Mouse (Mus musculus) hindlimb bud, embryonic 11.5 days (tissue): Measurements from ENCODE around the gene Foxn3.

ENCODE experiments used
- DNase-seq: peaks from one replicate; pipeline ENCODE4 v3.0.0-alpha.2; 2012; ENCODE audit warnings: low read depth, low spot score; ENCODE audit errors: extremely low spot score

The Foxn3 gene

DNA sequence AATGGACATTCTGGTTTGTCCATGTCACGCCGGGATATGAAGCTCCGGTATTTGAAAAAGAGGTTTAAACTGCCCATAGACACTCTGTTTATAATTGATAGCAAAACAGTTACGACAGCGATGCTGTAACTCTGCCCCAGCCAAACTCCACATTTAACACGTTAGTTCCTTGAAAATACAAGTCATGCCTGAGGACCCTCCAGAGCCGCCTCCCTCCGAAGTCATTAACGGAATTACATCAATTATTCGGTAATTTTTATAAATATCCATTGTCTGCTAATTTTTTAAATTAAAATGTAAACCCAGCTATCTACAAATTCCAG, 554 bp downstream of the Foxn3 start:
- DNase-seq, result no peak

DNA sequence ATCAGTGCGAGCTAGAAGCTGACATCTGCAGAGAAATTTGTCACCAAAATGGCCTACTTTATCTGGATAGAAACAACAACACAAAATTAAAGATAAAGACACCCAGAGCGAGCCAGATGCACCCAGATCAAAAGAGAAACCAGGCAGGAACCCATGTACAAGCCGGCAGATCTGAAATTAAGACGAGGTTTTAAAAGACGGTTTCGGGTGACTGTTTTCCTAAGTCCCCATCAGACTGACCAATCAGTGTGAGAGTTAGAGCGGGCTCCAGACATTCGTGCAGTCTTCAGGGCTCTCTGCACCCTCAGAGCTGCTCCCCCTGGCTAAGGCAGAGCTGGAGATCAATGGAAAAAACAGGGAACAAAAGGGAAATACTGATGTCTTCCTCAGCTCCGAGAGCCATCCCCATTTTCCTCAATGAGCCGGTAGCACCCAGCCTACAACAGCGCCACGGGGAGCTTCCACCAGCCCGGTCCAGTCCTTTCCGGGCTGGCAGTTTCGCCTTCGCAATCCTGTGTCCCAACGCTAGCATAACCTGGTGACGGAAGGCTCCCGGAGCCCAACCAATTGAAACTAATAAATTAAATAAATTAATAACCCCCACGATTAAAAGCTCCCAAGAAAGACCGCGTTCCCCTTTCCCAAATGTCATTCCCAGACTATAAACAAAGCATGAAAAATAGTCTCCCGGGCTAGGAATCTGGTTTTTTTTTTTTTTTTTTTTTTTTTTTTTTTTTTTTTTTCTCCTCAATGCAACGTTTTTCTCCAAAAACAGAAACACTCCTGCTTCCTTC, 1.1 kb downstream of the Foxn3 start:
- DNase-seq, result no peak

DNA sequence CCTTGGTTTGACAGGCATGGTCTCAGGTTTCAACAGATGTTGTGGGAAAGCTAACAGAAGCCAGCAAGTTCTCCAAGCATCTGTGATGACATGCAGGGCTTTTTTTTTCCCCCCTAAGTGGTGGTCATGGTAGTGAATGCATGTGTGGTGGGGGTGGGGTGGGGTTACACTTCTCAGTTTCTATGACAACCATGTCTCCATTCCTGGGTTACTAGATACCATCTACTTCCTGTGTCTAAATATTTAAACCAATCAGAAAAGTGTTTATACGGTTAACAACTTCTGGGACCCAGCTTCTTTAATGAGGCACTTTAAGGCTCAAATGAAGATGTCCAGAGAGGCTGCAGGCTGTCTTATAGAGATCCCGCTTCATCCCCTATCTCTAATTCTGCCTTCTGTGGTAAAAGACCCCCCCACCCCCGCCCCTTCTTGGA, 2.0 kb downstream of the Foxn3 start:
- peak; percentile 57 for DNase-seq

DNA sequence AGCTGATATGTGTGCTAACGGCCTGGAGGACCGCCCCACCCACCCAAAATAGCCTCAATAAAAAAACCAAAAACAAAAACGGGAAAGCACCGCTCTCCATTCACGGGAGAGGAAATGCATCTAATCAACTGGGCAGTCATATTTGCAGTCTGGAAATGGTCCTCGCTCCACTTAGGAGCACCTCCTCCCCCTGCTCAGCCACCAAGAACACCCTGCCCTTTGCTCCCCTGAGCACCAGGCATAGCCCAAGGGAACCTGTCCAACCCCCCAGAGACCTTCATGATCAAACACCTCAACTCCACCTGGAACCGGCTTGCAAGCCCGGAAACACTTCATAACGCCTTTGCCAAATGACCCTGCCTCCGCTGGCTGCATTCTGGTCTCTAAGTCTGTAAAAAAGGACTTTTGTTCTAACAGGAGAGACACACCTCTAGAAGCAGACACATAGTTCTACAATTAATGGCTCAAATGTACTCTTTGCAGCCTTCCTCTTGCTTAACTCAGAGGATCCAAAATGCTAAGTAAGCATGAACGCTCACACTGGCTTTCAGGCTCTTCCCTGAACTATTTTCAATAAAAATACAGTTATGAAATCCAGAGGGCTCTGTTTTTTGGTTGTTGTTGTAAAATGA, 2.6 kb downstream of the Foxn3 start:
- DNase-seq, result no peak

DNA sequence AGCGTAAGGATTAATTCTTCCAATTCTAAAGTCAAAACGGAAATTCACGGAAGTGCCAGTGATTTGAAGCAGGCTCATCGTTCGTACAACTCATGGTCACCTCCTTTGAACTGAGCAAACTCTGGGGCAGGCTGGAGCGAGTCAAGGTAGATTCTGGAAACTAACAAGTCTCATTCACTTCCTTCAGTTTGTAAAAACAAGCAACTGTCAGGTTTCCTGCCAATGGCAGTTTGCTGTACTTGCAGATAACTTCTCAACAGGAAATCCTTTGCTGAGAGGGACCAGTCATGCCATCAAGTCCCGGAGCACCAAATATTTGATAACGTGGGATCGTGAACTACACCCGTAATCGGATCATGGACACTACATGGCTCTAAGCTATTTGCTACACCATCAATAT, 3.9 kb downstream of the Foxn3 start:
- no peak for DNase-seq

DNA sequence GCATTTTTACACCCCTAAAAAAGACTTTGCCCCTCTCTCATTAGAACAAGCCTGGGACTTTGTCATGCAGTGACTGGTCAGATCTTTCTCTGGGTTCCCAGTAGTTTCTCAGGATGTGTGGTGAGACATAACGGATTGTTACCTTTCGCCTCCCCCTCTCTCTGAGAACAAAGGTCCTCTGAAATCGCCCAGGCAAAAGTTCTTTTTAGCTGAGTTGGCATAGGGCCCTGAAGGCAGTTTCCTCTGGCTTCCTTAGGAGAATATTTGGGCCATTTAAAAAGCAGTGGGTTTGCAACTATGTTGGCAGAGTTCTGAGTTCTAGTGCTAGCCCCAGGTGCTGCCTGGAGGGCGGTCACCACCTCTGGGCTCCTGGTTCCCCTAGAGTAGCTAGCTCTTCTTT, 4.9 kb downstream of the Foxn3 start:
- DNase-seq, result no peak

DNA sequence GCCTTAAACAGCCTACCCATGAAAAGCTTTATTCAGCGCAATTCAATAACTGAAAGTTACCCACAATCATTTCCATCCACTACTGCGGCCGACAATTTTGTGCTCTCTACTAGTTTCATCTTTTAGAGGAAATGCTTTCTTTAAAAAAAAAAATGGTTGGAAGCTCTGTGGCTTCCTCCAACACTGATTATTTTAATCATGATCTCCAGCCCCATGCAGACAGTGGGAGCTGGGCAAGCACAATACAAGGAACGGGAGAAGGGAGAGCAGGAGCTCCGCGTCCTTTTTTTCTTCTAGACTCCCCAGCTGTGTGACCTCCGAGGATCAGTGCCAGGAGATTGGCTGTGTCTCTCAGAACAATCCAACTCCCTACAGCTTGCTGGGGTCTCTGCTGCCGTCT, 5.9 kb downstream of the Foxn3 start:
- no peak for DNase-seq

DNA sequence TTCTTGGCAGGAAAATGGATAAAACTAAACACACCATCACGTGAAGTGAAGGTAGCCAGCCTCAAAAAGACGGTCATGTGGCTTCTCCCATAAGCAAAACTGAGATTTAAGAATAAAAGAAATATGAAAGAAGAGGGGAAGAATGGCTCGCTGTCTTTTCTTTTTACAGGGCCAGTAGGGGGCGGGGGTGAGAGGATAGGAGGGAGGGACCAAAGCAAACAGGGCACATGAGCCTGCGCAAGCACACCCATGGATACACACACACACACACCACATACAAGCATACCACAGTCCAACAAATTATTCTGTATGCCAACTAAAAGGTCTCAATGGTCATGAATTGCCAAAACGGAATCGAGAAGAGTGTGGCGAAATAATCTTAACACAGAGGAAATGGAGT, 12.8 kb downstream of the Foxn3 start:
- DNase-seq, result no peak

DNA sequence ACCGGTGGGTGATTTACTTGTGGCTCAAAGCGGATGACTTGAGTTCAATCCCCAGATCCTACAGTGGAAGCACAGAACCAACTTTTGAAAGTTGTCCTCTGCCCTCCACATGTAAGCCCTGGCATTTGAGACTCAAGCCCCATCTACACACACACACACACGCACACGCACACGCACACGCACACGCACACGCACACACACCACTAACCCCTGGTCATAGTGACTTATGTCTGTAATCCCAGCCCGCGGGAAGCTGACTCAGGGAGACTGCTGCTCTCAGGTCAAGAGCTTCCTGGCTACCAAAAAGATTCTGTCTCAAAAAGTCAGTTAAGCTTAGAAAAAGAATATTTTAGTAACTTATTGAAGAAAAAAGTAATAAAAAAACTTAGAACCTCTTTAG, 13.6 kb downstream of the Foxn3 start:
- no peak for DNase-seq

DNA sequence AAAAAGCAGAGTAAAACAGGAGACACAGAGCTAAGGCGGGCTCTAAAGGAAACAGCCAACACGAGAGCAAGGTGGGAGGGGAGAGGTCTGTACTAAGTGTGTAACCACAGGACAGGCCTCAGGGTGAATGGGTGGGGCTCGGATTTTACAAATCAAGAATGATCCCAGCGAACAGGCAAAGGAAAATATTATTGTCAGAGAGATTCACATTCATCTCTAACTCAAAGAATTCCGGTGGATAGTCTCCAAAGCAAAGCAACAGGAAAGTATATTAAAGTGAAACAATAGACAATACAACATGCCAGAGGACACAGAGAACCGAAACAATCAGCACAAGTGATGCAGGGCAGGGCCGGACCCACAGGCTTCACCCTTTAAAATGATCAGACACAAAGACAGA, 15.0 kb downstream of the Foxn3 start:
- DNase-seq, result no peak

DNA sequence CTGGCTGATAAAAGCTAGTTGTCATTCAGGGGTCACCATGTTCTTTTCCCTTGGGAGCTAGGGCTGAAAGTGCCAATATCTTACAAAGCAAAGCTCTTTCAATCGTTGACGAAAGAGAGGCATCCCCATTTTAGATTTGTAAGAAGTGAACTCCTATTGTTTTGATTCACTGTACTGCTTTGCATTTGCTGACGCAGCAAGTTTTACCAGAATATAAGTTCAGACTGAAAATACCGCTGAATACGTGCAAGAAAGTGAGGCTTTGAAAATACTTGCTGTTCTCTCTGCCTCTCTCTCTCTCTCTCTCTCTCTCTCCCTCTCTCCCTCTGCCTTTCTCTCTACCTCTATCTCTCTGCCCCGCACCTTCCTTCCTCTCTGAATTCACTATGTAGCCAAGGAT, 16.1 kb downstream of the Foxn3 start:
- DNase-seq, result no peak

DNA sequence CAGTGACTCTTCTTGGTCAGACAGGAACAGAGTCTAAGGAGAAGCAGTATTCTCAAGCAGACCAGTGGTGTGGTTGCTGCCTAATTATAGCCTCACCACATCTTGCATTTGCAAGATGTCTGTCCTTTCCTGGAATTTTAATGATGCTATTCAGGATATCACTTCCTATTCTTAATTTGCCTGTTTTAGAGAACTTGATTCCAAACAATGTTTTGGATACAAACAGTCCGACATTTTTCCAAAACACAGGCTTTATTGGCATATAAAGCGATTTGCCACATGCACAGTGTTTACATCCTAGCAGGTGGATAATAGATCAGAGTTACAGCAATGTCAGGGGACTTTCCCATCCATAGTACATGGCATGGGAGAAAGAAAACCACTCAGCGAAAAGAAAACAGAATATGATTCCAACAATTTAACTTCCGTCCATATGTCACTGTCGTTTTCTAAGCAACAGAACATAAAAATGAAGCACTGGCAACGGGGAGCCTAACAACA, 18.1 kb downstream of the Foxn3 start:
- DNase-seq, result no peak

DNA sequence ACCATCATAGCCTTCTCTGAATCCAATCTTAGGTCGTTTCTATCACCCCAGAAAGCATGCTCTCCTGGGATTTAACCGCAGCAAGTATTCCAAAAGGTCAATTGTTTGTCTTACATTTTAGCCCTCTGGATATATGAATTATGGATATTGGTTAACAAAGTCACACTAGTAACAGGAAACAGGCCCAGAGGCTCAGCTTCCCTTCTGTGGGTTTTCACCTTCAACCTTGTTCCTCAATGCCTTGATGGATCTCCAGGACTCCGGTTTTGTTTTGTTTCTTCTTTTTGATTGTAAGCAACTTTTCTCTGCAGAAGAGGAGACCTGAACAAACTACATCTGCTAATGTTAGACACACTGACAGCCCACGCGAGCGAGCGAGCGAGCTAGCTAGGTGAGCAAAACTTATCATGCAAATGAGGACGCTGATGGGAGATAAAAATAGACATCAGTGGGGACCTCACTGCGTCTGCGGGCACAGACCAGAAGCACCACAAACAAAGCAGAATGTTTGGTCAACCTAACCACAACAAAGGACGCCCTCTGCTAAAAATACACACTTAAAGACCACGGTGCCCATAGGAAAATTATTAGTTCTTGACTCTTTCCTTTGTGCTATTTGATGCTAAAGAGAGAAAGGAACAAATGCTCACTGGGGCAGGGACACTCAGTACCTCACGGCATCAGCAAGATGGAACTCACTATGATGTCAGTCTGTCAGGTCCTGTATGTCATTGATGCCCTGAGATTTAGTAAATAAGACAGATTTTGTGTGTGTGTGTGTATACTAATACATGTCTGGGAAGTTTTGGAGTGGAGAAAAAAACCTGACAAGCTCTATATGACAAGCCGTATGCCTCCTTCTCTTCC, 18.9 kb downstream of the Foxn3 start:
- DNase-seq, result no peak

DNA sequence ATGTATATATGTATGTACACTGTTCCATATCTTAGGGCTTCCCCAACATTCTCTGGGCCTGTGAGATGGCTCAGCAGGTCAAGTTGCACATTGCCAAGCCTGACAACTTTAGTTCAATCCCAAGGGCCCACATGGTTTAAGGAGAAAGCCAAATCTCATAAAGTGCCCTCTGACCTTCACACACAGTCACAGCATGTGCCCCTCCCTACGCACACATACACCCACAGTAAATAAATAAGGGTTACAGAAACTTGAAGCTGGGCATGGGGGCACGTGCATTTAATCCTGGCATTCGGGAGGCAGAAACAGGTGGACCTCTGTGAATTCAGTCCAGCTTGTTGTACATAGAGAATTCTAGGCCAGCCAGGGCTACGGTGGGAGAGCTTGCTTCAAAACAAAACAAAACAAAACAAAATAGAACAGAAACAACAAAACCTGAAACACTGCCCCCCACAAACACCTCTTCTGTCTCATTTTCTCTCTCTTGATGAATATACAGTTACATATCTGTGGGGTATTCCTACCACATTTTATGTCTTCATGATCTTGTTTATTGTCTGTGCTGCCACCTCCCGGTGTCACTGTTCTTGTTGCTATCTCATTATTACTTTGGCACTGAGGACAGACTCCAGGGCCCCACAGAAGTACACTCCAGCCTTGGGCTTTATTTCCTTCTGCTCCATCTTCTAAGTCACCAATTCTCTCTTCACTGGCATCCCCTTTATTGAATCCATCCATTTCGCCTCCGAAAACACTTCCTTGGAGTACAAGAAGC, 19.8 kb downstream of the Foxn3 start:
- no peak for DNase-seq

DNA sequence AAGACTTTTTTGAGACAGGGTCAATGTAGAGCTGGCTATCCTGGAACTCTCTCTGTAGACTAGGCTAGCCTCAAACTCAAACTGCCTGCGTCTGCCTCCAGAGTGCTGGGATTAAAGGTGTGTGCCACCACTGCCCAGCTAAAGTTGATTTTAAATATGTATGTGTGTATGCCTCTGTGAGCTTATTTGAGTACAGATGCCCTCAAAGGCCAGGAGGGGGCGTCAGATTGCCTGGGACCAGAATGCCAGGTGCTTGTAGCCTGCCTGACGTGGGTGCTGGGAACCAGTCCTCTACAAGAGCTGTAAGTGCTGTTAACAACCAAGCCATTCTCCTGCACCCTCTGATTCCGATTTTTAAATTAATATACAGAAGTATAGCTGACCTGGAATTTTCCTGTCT, 23.2 kb downstream of the Foxn3 start:
- no peak for DNase-seq

DNA sequence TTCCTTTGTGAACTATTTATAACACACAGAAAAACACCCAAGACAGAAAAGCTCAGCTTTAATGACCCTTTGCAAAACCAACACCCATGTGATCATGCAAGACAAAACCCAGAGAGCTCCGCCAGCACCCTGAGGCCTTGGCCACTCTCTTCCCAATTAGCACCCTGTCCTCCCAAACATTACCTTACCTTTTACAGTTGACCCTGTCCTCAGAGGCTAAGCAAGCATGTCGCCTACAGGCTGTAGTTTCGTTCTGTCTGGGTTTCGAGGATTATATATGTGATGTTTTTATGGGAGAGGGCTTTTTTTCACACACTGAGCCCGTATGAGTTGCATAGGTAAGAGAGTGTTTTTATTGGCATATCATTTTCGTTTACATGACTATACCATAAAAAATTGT, 26.1 kb downstream of the Foxn3 start:
- DNase-seq, result no peak

DNA sequence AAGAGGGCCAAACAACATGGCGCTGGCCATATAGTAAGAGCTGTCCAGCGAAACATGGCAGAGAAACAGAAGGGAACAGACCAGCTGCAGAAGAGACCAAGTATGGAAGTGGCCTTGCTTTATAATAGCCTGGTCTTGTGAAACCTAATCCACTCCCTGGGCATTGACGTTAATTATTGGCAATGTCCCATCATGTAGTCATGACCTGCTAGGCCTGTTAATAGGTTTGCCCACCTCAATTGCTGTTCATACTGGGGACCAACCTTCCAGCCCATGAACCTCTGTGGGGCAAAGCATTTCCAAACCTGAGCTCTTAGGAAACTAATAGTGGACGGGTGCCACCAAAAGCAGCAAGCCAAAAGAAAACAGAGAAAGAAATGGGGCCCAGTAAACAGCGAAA, 27.0 kb downstream of the Foxn3 start:
- no peak for DNase-seq

DNA sequence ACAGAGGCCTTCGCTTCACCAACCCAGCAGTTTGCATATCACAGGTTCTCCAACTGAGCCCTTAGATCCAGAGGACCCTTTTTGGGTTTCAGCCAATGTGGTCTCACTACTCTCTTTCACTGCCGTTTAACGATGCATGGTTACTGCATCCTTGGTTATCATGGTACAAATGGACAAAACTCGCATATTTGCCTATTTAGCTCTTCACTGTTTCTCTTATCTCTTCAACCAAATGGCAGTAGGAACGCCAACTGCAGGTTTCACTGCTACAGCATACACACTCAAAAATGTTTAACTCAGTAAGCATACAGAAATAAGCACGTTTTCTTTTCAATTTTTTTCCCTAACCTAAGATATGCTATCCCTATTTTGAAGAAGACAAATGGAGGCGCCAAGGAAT, 31.0 kb downstream of the Foxn3 start:
- no peak for DNase-seq

DNA sequence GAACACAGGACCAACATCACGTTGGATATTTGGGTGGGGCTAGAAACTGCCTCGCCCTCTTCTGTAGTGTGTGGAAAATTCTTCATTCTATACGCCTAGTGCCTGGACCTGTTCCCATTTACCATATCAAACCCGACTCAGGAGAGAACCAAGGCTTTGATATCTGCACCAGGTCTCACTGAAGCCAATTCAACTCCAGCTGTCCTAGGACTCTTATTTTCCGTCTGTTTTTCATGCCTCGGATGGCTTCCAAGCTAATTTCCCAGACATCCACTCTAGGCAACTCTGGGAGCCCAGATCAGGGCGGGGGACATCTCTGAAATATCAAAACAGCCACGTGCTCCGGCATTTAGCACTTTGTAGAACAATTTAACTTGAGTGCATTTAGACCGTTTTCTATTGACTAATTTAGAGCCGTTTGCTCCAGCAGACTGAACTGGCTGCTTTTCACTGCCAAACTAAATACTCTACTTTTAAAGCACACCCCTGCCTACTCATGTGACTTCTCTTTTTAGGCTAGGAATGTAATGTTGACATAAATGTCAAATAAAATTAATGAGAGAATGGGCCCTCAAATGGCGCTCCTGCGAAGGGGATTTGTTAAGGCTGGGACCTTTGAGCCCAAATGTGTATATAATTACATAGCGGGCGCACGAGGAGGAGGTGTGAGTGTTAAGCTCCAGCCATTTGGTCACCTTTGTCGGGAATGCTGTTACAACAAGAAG, 33.5 kb downstream of the Foxn3 start:
- DNase-seq, result peak; percentile 63

DNA sequence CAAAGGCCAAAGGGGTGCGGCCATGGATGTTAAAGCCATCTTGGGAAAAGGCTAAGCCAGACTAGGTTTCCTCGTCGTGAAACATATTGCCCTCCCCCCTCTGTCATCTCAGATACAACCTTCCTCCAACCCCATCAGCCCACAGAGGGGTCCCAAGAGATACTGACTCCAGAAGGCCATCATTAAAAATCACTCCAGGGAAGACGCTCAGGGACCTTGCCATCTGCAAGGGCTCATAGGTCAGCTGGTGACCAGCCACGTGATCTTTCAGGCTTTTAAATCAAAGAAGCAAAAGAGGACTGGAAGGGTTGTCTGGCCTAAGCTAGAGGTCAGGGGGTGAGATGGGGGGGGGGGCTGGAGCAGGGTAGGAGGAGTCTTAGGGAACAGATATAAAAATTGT, 34.4 kb downstream of the Foxn3 start:
- DNase-seq, result no peak
